Mouse (Mus musculus) cerebellum, adult 2 months (tissue): ENCODE data around the gene Dazap1.

Experiments used
- CTCF ChIP-seq: fragments of 200-500 bp; IDR thresholded peaks from 2 replicates; pipeline ENCODE4 v1.5.1; 2011; ENCODE audit warnings: low read depth, mild to moderate bottlenecking, control low read depth, low read length, moderate library complexity, borderline replicate concordance; ENCODE audit not compliant: insufficient read depth
- POLR2A ChIP-seq: fragments of 200-500 bp; IDR thresholded peaks from 2 replicates; pipeline ENCODE4 v1.6.1; 2011; ENCODE audit warnings: low read length, control low read depth, borderline replicate concordance; ENCODE audit not compliant: insufficient read depth

- TF ChIP-seq CTCF (no peak), POLR2A (no peak)
Observed at GRCm38 (mm10) chr10:80215048-80215772, 46.1 kb upstream of the Dazap1 start.
